Mouse (Mus musculus) embryo, embryonic 10.5 days (tissue): ENCODE data around the gene Zfx.

Experiments used
- DNase-seq: peaks from one replicate; pipeline ENCODE4 v3.0.0-alpha.2; 2015; ENCODE audit warnings: low spot score

Zfx gene

DNA sequence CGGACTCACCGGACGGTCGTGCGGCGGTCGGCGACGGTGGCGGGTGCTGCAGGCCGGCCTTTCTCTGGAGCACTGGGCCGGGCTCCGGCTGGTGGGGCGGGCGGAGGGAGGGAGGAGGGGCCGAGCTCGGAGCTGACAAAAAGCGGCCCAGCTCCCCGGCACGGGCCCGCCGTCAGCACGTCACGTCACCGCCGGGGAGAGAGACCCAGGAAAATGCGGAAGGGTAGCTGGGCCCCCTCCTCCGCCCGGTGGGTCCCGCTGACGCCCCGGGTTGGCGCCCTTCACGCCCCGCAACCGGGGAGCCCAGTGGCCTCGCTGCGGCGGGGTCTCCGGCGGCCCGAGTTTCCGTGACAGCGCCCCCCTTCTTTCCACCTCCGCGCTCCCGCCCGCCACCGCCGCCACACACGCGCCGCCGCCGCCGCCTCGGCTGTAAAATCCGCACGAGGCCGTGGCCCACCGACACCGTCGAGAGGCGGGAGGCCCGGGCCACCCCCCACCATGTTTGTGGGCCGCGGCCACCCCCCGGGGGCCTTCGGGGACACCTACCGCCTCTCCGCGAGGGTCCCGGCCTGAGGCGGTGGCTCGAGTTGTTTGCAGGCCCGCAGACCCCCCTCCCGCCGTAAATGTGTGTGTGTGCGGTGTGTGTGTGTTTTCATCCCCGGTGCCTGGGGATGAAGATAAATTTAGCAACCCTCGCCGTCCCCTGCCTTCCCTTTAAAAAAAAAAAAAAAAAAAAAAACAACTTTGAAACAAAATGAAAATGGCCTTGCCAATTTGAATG, at the start of gene Zfx:
Zfx (minus strand) TSS at position 644 of the 781 bp plus-strand sequence.
- peak; percentile 53 for DNase-seq

DNA sequence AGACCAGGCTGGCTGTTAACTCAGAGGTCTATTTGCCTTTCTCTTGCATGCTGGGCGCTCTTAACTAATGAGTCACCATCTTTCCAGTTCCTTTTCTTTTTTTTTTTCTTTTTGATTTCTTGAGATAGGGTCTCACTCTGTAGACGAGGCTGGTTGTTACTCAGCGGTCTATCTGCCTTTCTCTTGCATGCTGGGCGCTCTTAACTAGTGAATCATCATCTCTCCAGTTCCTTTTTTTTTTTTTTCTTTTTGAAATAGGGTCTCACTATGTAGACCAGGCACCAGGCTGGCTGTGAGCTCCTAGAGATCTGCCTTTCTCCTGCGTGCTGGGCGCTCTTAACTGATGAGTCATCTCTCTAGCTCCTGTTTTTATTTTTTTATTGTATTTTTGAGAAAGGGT, 45.8 kb upstream of the Zfx start:
- DNase-seq: no peak

DNA sequence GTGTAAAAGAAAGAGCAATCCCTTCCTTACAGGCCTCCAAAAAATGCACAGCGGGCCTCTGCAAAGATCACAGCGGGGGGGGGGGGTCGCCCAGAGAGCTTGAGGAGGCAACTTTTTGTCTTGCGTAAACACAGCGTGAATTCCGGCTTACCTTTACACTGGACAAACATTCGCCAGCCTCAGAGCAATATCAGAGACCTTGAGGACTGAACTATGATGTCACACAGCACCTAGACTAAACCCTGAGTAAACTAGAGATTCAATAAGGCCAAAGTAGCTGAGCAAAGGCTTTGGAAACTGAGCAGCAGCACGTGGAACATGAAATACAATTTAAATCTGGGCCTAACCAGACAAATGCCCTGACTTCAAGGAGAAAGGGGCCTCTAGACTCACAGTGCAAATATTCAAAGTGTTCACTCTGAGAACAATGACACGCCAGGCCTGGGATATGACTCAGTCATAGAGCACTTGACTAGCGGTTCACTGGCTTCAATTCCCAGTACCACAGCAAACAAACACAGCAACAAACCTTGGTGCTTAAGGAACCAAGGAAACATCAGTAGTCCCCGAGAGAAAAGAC, 28.8 kb upstream of the Zfx start:
- no peak for DNase-seq

DNA sequence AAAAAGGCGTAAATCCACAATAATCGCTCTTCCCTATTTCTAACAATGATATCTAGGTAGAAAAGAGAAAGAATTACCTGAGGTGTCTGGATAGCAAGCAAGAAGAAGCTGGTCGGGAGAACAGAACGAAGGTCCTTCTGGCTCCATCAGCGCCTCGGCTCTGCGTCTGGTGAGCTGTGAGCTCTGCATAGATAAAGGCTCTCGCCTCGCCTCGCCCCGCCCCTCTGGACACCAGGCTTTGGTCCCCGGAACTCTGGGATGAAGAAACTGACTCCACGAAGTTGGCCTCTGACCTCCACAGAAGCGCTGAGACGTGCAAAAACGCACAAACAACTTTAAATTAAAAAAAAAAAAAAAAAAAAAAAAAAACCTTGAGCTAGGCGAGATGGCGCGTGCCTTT, 27.0 kb upstream of the Zfx start:
- no peak for DNase-seq

- DNase-seq: no peak
Observed at GRCm38 (mm10) chrX:94142004-94142771, 18.7 kb upstream of the Zfx start.

GRCm38 (mm10) chrX:94140080-94140479, 16.6 kb upstream of the Zfx start:
- DNase-seq: no peak

DNA sequence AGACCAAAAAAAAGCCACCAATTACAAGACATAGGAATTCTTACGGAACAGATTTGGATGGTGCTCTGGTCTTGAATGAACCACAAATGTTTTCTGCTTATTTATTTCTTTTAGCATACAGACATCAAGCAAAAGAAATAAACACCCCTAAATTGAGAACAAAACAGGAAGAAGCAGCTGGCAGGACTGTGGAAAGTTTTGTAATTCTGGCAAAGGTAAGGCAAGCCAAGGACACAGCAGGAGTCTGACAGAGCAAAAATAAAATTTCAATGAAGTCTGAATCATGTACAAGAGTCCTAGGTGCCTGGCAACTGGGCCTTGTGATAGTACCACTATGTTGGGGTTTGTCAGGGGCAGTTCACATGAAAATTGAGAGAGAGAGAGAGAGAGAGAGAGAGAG, 14.8 kb upstream of the Zfx start:
- no peak for DNase-seq

- DNase-seq: no peak
Observed at GRCm38 (mm10) chrX:94135084-94135483, 11.6 kb upstream of the Zfx start.

- no peak for DNase-seq
Observed at GRCm38 (mm10) chrX:94133551-94133950, 10.0 kb upstream of the Zfx start.

DNA sequence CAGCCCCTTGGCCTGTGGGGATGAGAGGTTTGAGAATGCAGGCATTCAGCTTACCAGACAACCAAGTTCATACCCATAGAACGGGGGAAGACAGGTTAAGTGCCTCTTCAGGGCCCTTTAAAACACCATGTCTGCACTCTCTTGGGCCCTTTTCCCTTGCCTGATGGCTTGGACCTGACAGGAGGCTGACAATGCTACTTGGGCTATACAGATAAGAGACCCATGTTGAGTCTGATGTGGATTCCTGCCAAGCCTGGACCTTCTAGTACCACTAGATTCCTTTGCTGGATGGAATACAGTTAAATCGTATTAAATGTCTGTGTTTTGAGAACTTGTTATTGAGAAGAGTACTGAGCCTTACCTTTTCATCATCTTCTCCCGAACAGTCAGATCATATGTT, 8.7 kb upstream of the Zfx start:
- DNase-seq: no peak

GRCm38 (mm10) chrX:94129712-94130111, 6.2 kb upstream of the Zfx start:
- no peak for DNase-seq

- no peak for DNase-seq
Observed at GRCm38 (mm10) chrX:94125950-94126349, 2.4 kb upstream of the Zfx start.

DNA sequence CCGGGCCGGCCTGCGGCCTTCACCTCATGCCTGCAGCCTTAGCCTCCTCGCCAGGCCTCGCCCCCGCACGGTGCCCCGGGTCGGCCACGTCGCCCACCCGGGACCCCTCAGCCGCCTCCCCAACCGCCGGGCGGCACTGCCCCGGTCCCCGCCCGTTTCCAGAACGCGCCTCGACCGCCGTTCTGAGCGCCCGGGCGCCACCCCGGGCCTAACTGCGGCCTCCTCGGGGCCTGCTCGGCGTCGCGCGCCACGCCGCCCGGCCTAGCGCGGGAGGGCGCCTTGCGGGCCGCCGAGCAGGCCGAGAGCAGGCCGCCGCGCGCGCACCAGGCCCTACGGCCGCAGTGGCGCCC, 818 bp downstream of the Zfx start:
- DNase-seq: no peak

DNA sequence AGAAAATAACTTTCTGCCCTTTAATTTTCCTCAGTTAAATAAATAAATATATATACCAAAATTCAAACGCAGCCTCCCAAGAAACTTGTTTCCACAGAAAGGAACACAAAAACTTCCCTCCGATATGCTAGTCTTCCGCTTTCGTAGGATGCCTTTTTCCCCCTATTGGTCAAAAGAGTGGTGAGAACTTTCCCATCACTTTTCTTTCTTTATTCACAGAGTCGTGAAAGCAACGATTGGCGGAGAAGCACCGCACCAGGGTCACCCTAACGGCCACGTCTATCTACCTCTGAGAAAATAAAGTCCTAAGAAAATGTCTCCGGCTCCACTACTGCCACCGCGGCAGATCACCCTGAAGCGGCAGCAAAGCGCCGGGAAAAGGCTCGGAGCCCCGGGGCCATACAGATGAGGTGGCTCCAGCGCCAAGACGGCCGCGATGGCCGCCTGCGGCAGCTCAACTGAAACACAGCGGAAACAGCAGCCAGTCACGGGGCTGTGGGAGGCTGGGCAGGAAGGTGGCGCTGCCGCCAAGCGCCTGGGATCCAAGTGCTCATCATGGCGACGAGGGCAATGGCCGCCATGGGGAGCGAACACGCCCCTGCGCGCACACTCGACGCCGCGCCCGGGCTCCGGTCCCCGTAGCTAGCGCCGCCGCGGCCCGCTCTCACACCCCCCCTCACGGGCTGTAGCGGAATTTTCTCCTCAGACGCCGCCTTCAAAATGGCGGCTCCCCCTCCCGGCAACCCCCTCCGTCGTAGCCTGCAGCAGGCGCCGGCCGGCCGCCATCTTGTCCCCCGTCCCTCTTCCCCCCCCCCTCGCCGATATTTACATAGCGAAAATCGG, 1.4 kb downstream of the Zfx start:
- peak; percentile 89 for DNase-seq

GRCm38 (mm10) chrX:94121161-94121856, 2.2 kb downstream of the Zfx start:
- DNase-seq: peak; percentile 17

DNA sequence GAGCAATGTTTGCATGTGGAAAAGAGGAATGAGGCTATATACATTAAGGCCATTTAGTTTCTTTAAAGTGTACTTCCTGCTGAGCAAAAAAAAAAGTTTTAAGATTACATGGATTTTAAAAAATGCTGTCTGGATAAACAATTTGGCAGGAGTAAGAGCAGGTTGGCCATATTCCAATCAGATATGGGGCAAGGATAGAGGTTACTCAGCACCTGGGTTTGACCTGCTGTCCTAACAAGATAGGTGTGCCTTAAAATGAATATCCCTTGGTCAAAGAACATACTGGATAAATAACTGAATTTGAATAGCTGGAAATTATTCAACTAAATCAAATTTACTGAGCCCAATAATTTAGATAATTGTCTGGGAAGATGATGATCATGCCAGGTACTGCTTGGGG, 5.2 kb downstream of the Zfx start:
- DNase-seq: no peak

DNA sequence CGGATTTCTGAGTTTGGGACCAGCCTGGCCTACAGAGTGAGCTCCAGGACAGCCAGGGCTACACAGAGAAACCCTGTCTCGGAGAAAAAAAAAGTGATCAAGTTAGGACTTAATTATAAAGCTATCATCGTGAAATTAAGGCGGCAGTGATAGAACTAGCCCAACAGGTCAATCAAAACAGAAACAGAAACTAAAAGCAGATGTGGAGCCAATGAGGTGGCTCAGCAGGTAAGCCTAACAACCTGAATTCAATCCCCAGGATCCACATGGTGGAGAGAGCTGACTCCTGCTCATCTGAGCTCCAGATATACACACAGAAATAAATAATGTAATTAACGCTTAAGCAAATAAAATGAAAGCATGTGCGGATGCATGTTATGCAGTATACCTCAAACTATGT, 7.6 kb downstream of the Zfx start:
- no peak for DNase-seq

- no peak for DNase-seq
Observed at GRCm38 (mm10) chrX:94105964-94106363, 17.5 kb downstream of the Zfx start.

DNA sequence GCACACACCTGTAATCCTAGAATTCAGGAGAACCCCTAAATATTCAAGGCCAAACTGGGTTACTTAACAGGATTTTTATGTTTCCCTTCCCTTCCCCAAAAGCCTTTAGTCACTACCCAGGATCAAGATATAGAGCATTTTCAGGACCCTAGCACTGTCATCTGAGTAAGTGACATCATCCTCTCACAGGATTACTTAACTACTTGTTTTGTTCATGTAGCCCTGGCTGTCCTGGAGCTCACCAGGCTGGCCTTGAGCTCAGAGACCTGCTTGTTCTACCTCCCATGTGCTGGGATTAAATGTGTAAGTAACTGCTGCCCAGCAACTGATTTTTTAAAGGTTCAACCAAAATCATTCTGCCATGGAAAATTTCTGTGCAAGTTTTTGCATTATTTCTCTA, 20.6 kb downstream of the Zfx start:
- no peak for DNase-seq

DNA sequence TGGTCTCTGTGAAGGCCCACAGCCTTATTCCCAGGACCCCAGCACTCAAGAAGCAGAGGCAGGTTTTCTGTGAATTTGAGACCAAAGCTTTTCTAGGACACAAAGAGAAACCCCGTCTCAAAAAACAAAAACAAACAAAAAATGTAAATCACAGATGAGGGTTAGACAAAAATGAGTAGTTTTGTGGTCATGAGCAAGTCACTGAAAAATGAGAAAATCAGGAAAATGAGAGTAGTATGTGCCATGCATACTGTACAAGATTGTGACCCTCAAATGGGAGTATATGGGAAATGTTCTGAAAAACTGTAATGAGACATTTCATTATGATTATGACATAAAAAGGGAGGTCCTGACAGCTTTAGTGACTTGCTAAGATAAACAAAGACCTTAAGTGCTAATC, 22.9 kb downstream of the Zfx start:
- DNase-seq: no peak

- no peak for DNase-seq
Observed at GRCm38 (mm10) chrX:94091001-94091400, 32.5 kb downstream of the Zfx start.

GRCm38 (mm10) chrX:94061246-94061645, 62.3 kb downstream of the Zfx start:
- DNase-seq: peak; percentile 3
